Mouse (Mus musculus) spleen, postnatal 10 days (tissue): ENCODE data around the gene Rnpc3.
"Not testable (repeated sequence)": the region's sequence is repeated elsewhere in the genome, so short reads cannot be mapped to it uniquely, and the experiment has no call there.

ENCODE experiments used
- DNase-seq, 2 experiments: peaks; one replicate each; pipeline ENCODE4 v3.0.0; 2021 to 2022; ENCODE audit warnings: low spot score in 2 of 2

Rnpc3 gene

DNA sequence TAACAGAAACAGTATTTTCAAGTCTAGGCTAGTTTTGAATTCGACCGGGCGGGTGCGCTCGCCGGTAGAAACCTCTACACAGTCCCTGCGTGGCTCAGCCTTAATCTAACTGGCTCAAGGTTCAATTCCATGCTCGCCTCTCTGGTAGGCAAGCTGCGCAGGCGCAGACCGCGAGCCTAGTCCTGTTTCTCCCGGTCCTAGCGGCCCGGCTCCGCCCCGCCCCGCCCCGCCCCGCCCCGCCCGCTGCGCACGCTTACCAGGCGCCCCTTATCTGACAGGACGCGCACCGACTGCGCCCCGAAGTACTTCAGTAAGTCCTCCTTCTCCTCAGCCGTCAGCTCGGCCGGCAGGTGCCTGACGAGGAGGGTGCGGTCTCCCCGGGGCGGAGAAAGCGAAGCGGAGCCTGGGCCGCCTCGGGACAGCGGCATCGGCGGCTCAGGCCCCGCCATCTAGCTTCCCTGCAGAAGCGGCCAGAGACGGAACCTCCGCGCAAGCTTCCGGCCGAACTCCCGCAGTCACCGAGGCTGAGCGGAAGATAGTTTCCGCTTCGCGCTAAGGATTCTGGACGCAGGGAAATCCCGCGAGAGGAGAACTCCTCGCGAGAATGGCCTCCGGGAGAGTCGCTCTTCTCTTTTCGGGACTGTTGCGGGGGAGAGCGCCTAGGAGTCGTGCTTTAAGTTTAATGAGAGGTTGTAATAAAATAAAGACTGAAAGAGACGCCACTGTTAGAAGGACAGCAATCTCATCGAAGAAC lies at the start of gene Rnpc3:
Rnpc3 (minus strand) TSS at position 544 of the 754 bp plus-strand sequence.
- peak; percentile 94 to 96 for DNase-seq

- peak in 1 of 2 experiments; percentile 38 for DNase-seq
Observed at GRCm38 (mm10) chr3:113656940-113657339, 27.0 kb upstream of the Rnpc3 start.

- DNase-seq, result no peak
Observed at GRCm38 (mm10) chr3:113654335-113654734, 24.4 kb upstream of the Rnpc3 start.

DNA sequence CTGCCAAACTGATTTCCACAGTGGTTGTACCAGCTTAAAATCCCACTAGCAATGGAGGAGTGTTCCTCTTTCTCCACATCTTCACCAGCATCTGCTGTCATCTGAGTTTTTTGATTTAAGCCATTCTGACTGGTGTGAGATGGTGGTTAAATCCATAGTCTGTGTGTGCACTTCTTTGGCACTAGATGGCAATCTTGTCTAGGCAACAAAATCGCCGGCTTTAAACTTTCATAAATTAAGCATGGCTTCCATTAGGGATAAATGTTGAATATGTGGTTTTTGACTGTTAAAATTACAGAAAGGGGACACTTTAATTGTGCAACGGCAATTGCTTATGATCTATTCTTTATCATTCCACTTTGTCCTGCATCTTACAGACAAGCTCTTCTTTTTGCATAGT lies 21.4 kb upstream of the Rnpc3 start:
- DNase-seq, result not testable (repeated sequence)

- DNase-seq, result no peak
Observed at GRCm38 (mm10) chr3:113639545-113639944, 9.6 kb upstream of the Rnpc3 start.

DNA sequence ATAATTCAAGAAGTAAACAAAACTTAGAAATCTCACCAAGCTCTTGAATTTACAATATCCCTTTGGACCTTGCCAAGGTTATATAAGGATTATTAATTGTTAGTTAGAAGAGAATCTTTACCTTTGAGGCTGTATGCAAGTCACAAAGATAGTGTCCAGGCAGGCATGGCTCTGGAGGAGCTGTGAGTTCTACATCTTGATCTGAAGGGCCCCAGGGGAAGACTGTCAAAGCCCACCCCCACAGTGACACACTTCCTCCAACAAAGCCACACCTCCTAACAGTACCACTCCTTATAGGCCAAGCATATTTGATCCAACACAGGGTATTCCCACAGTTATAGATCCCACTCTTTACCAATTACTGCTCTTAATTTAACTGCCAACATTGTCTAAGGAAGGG lies 4.3 kb upstream of the Rnpc3 start:
- no peak for DNase-seq

DNA sequence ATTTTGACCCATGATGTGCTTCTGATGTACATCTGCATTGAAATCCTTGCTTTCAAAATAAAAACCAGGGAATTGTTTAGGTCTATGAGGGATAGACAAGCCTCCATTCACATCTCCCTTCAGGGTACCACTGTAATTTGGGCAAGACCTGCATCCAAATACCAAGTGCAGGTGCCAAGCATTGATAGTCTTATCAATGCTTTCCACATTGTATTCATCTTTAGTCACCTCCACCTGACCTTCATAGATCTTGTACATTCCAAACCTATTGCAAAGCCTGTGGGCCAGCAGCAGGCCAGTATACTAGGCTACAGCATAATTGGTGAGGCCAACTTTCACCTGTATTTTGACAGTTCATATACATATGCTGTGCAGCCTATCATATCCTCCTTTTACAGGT lies 1.7 kb upstream of the Rnpc3 start:
- no peak for DNase-seq

GRCm38 (mm10) chr3:113630564-113630963 lies 615 bp upstream of the Rnpc3 start:
- DNase-seq, result peak in 1 of 2 experiments; percentile 22

DNA sequence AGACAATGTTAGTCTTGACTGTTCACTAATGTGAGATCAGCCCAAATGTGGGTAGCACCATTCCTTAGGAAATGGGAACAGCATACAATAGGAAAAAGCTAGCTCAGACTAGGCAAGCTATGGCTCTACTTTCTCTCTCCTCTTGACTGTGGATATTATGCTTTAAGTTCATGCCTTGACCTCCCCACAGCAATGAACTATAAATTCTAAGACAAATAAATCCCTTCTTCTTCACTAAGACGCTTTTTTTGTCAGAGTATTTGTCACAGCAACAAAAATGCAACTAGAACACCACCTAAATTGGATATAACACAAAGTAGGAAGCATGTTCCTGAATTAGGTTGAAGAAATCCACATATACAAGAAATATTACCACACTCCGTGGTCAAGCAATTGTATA lies 23.4 kb downstream of the Rnpc3 start, which contains the start of gene Amy1:
Amy1 (minus strand) TSS at position 101 of the 400 bp plus-strand sequence.
- no peak for DNase-seq

- no peak for DNase-seq
Observed at GRCm38 (mm10) chr3:113590844-113591243, 39.1 kb downstream of the Rnpc3 start.

- DNase-seq, result no peak
Observed at GRCm38 (mm10) chr3:113574578-113574977, 55.4 kb downstream of the Rnpc3 start.

DNA sequence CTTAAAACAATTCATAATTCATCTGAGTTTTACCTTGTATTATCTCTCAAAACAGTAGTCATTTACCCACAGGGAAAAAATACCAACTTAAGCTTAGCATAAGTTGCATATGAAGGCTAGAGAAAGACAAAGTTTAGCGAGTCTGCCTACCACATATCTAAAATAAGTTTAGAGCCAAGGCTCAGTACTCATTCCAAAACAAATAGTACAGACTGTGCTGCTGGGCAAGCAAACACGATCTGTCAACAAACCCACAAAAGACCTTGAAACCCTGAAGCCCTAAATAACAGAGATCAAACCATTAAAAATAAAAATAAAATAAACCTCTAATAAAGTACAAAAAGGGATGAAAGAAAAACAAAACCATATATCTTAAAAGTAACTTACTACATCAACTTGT lies 55.8 kb downstream of the Rnpc3 start:
- no peak for DNase-seq

DNA sequence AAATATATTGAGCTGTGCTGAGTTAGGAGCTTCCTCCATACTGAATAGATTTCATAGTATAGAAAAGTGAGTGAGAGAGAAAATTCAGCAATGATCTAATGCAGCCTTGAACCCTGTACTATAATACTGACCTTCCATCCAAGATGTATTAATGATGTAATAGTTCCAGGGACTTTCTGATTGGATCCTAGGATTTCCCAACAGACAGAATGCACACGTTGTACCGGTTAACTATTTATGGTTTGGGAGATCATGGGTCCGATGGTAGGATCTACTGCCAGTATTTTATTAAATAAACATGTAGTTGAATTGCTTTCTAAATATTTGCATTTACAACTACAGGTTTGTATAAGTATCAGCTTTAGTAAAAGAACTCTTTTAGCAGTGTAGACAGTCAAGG lies 57.8 kb downstream of the Rnpc3 start:
- no peak for DNase-seq
